Mouse (Mus musculus) stomach, embryonic 16.5 days (tissue): Measurements from ENCODE around the gene Hfe2. TPM values are rescaled to one million over a fixed set of nuclear protein-coding genes. Genes with fewer than 3 reads are reported as not detected.
A peak's percentile ranks its signal among the peaks of the same experiment; 100 is the strongest.
"Not testable (repeated sequence)": the region's sequence is repeated elsewhere in the genome, so short reads cannot be mapped to it uniquely, and the experiment has no call there.

Source experiments
- ATAC-seq: fragments of 200-750 bp; cut with Nextera tagmentation; 2 replicates; pipeline ENCODE4 v1.8.0; 2017; ENCODE audit warnings: moderate number of reproducible peaks, moderate TSS enrichment; ENCODE audit not compliant: insufficient read depth, low FRiP score
- H3K27ac ChIP-seq: fragments of 300-500 bp; sonication (generic); 2 replicates; pipeline ENCODE4 v1.5.1; 2014; ENCODE audit warnings: low read length
- H3K27me3 ChIP-seq: fragments of 300-500 bp; sonication (generic); 2 replicates; pipeline ENCODE4 v1.6.1; 2014; ENCODE audit warnings: low read length, control low read depth, mixed read lengths; ENCODE audit not compliant: control insufficient read depth, insufficient read depth
- H3K36me3 ChIP-seq: fragments of 300-500 bp; sonication (generic); 2 replicates; pipeline ENCODE4 v1.6.1; 2014; ENCODE audit warnings: low read length; ENCODE audit not compliant: control insufficient read depth, insufficient read depth
- H3K4me1 ChIP-seq: fragments of 300-500 bp; sonication (generic); 2 replicates; pipeline ENCODE4 v1.6.1; 2014; ENCODE audit warnings: low read length, control low read depth, mixed read lengths; ENCODE audit not compliant: control insufficient read depth, insufficient read depth
- H3K4me2 ChIP-seq: fragments of 300-500 bp; sonication (generic); 2 replicates; pipeline ENCODE4 v1.6.1; 2014; ENCODE audit warnings: low read depth, low read length, mixed read lengths
- H3K4me3 ChIP-seq: fragments of 300-500 bp; sonication (generic); replicated peaks from 2 replicates; pipeline ENCODE4 v1.5.1; 2014; ENCODE audit warnings: mild to moderate bottlenecking, low read length
- H3K9ac ChIP-seq: fragments of 300-500 bp; sonication (generic); 2 replicates; pipeline ENCODE4 v1.6.1; 2014; ENCODE audit warnings: low read length
- H3K9me3 ChIP-seq: fragments of 300-500 bp; sonication (generic); replicated peaks from 2 replicates; pipeline ENCODE4 v1.6.1; 2016; ENCODE audit warnings: low read length, control low read depth; ENCODE audit not compliant: control insufficient read depth
- WGBS: fragments of 180-500 bp; shearing (Covaris S2); extraction: QIAGEN DNeasy Blood & Tissue Kit; methylation state at CpG from one replicate; pipeline ENCODE4 v1.1.7; 2014; 5-methylcytosine and 5-hydroxymethylcytosine counted together
- polyA plus RNA-seq: library from polyadenylated mRNA; unstranded; fragments of >200 nt; fragmentation: Nextera tagmentation; extraction: Ambion mirVana; gene quantifications from 2 replicates; pipeline ENCODE4 v1.2.1, GENCODE M21; 2015

Gene Hfe2
- polyA plus RNA-seq, 1 experiment from 2014 or later = 3.8 TPM

- H3K9me3 ChIP-seq, H3K9ac ChIP-seq, ATAC-seq, H3K4me1 ChIP-seq, H3K4me3 ChIP-seq, H3K36me3 ChIP-seq, H3K27me3 ChIP-seq, H3K4me2 ChIP-seq, H3K27ac ChIP-seq: not testable (repeated sequence)
- WGBS = 87% methylated on average over 7 of the region's 9 CpGs
Observed at GRCm38 (mm10) chr3:96507966-96508365, 17.0 kb upstream of the Hfe2 start.

GRCm38 (mm10) chr3:96520171-96520570 is 4.8 kb upstream of the Hfe2 start:
- Histone ChIP-seq H3K4me3 (no peak overlapping the region), H3K4me2 (no peak overlapping the region), H3K4me1 (no peaks in the 10 kb centered on the region), H3K9ac (no peak overlapping the region), H3K36me3 (no peaks in the 10 kb centered on the region), H3K27me3 (no peaks in the 10 kb centered on the region), H3K27ac (no peak overlapping the region), H3K9me3 (no peaks in the 10 kb centered on the region)
- 42% methylated on average over 5 of the region's 5 CpGs for WGBS
- no peak for ATAC-seq

DNA sequence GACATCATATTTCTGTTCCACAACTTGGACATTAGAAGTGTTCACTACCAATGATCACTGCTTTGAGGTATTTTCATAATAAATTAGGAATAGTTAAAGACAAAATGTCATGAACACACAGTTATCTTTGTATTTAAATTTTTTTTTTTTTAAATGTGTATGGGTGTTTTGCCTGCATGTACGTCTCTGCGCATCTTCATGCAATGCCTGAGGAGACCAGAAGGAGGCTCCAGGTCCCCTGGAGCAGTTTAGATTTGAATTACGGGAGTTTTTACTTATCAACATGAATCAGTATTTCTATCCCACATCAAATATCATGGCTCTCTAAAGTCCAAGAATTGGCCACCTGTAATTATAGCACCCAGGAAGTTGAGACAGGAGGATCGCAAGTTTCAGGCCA is 2.8 kb upstream of the Hfe2 start:
- H3K9ac ChIP-seq = no peak overlapping the region
- no peak for ATAC-seq
- WGBS = 56% methylated on average over 4 of the region's 4 CpGs

DNA sequence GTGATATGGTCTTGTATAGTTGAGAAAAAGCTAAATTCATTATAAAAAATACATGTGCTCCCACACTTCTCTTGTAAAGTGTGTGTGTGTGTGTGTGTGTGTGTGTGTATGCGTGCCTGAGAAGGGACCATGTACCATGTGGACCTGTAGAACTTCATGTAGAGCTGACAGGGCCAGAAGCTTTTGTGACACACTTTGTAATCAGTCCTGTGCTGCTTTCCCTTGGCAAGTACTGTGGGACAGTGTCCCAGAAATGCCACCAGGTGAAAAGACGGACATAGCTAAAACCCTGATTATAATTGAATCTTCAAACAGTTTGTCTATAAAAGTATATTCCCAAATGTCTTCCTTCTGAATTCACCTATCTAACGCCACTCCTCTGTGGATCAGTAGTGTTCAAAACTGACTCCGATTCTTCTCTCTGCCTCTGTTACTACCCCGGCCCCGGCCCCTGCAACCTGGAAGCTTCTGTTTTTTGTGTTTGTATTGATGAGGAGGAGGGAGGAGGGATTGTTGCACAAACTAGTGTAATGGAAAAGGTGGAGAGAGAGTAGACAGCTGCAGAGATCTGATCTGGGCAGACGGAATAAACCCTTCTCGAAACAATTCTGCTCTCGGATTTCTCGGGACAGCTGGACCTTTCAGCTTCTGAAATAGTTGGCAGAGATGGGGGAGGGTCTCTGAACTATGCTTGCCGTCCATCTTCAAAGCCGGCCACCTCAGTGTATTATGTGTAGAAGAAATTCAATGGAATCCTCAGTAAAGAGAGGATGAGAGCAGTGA is 753 bp upstream of the Hfe2 start:
- H3K9ac ChIP-seq = no peak overlapping the region
- no peak overlapping the region for H3K27ac ChIP-seq
- H3K27me3 ChIP-seq = peaks cover 31% of the 10 kb centered on the region
- no peak overlapping the region for H3K4me3 ChIP-seq
- no peaks in the 10 kb centered on the region for H3K9me3 ChIP-seq
- no peaks in the 10 kb centered on the region for H3K36me3 ChIP-seq
- H3K4me2 ChIP-seq = no peak overlapping the region
- 65% methylated on average over 12 of the region's 12 CpGs for WGBS
- H3K4me1 ChIP-seq = 0 out of 2 replicates have a peak, but pooled peaks cover 6% of the 10 kb centered on the region
- ATAC-seq = no peak

More for the DNA sequence above, 2.8 kb upstream of the Hfe2 start:
- Histone ChIP-seq H3K27me3 (peaks cover 15% of the 10 kb centered on the region), H3K36me3 (no peaks in the 10 kb centered on the region), H3K4me1 (0 out of 2 replicates have a peak, but pooled peaks cover 3% of the 10 kb centered on the region), H3K27ac (no peak overlapping the region), H3K4me3 (no peak overlapping the region), H3K4me2 (no peak overlapping the region), H3K9me3 (no peaks in the 10 kb centered on the region)

GRCm38 (mm10) chr3:96526013-96526762 is 1.2 kb downstream of the Hfe2 start:
- Histone ChIP-seq H3K9me3 (no peaks in the 10 kb centered on the region), H3K4me3 (no peak overlapping the region), H3K4me2 (no peak overlapping the region), H3K27ac (no peak overlapping the region), H3K4me1 (0 out of 2 replicates have a peak, but pooled peaks cover 6% of the 10 kb centered on the region), H3K9ac (no peak overlapping the region), H3K36me3 (no peaks in the 10 kb centered on the region), H3K27me3 (peaks cover 31% of the 10 kb centered on the region)
- ATAC-seq = no peak
- WGBS = 74% methylated on average over 11 of the region's 11 CpGs

- 4% methylated on average over 44 of the region's 44 CpGs for WGBS
- Histone ChIP-seq H3K27ac (no peak overlapping the region), H3K4me1 (0 out of 2 replicates have a peak, but pooled peaks cover 6% of the 10 kb centered on the region), H3K4me3 (peak overlapping the region; percentile 42), H3K4me2 (peak overlapping the region; percentile 63), H3K27me3 (peaks cover 31% of the 10 kb centered on the region), H3K9me3 (no peaks in the 10 kb centered on the region), H3K36me3 (no peaks in the 10 kb centered on the region), H3K9ac (peak overlapping the region; percentile 50; the same call in 1 of the 2 replicates)
- ATAC-seq = no peak
Observed at GRCm38 (mm10) chr3:96526864-96527542, 2.0 kb downstream of the Hfe2 start.

- Histone ChIP-seq H3K4me3 (no peak overlapping the region), H3K36me3 (no peaks in the 10 kb centered on the region), H3K27me3 (peaks cover 31% of the 10 kb centered on the region), H3K27ac (no peak overlapping the region), H3K4me2 (no peak overlapping the region), H3K9ac (no peak overlapping the region), H3K4me1 (0 out of 2 replicates have a peak, but pooled peaks cover 6% of the 10 kb centered on the region), H3K9me3 (no peaks in the 10 kb centered on the region)
- ATAC-seq = no peak
- 51% methylated on average over 9 of the region's 9 CpGs for WGBS
Observed at GRCm38 (mm10) chr3:96528506-96528905, 3.5 kb downstream of the Hfe2 start.

DNA sequence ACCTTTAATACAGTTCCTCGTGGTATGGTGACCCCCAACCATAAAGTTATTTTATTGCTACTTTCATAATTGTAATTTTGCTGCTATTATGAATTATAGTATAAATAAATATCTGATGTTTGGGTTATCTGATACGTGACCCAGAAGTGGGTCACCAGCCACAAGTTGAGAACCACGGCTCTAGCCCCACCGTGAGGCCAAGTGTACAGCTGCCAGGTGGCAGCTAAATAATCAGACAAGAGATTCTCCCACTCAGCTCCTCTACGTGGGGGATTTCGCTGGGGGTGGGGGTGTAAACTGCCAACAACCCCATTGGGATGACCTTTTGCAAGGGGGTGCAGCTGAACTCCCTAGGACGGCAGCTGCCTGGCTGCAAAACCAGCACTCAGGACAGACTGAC is 7.1 kb downstream of the Hfe2 start:
- no peak overlapping the region for H3K27ac ChIP-seq
- H3K4me2 ChIP-seq = no peak overlapping the region
- 49% methylated on average over 7 of the region's 7 CpGs for WGBS
- H3K27me3 ChIP-seq = peaks cover 17% of the 10 kb centered on the region
- H3K36me3 ChIP-seq = no peaks in the 10 kb centered on the region
- no peak for ATAC-seq
- H3K9me3 ChIP-seq = no peaks in the 10 kb centered on the region
- H3K4me3 ChIP-seq = no peak overlapping the region
- H3K9ac ChIP-seq = no peak overlapping the region
- H3K4me1 ChIP-seq = 0 out of 2 replicates have a peak, but pooled peaks cover 4% of the 10 kb centered on the region

DNA sequence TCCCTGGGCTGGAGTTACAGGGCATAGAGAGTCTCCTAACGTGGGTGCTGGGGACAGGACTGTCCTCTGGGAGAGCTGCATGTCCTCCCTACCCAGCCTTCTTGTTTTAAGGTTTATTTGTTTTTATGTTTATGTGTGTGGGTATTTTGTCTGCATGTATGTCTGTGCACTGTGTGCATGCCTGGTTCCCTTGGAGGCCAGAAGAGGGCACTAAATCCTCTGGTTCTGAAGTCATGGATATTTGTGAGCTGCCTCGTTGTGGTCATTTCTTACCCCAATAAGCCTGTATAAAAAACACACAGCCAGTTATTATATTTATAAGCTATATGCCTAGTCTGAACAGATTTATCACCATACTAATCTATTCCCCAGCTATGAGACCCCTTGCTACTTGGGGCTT is 9.3 kb downstream of the Hfe2 start:
- no peaks in the 10 kb centered on the region for H3K9me3 ChIP-seq

More for the DNA sequence above, 9.3 kb downstream of the Hfe2 start:
- H3K27ac ChIP-seq = no peak overlapping the region
- no peak for ATAC-seq
- WGBS = 53% methylated on average over 2 of the region's 2 CpGs
- H3K27me3 ChIP-seq = no peaks in the 10 kb centered on the region; the same call in 1 of the 2 replicates
- no peak overlapping the region for H3K4me3 ChIP-seq
- no peaks in the 10 kb centered on the region for H3K36me3 ChIP-seq
- H3K4me1 ChIP-seq = no peaks in the 10 kb centered on the region
- no peak overlapping the region for H3K4me2 ChIP-seq
- no peak overlapping the region for H3K9ac ChIP-seq
